Mouse (Mus musculus) liver (tissue): ENCODE measurements around the gene Otud3.
"Not testable (repeated sequence)": the region's sequence is repeated elsewhere in the genome, so short reads cannot be mapped to it uniquely, and the experiment has no call there.

Experiments used
- DNase-seq: peaks from one replicate; pipeline ENCODE4 v3.0.0-alpha.2; 2020; ENCODE audit warnings: mixed read lengths

The Otud3 gene

DNA sequence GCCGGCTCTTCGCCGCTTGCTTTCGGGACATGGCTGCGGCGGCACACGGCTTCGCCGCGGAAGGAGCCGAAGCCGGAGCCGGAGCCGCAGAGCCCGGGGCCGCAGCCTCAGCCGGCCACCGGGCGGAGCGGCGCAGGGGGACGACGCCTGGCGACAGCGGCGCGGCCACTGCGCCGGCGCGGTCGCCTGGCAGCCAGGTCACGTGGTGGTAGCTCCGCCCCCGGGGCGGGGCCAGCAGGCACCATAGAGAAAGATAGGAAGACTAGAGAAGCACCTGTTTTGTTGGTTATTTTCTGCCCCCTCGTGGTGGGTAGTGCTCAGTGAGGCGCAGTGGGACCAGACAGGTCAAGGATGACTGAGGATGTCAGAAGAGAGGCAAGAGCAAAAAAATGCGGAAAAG lies at the start of gene Otud3:
Gene Otud3 (minus strand): TSS at position 149 of the 400 bp plus-strand sequence.
- DNase-seq = peak; percentile 96

DNA sequence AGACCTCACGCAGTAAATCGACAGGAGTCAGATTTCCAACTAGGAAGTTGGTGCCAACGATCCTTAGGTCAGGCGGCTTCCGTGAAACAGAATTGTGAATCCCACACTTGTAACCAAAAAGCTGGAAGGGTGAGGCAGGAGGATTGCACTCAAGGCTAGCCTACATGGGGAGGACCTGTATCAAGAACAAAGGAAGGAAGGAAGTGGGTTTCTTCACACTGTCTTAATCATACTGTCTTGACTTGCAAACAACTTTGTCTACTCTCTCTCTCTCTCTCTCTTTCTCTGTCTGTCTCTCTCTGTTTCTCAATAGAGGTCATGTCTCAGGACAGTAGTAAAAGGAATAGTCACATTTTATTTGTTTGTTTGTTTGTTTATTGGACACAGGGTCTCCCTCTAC lies 49.0 kb upstream of the Otud3 start:
- DNase-seq = no peak

DNA sequence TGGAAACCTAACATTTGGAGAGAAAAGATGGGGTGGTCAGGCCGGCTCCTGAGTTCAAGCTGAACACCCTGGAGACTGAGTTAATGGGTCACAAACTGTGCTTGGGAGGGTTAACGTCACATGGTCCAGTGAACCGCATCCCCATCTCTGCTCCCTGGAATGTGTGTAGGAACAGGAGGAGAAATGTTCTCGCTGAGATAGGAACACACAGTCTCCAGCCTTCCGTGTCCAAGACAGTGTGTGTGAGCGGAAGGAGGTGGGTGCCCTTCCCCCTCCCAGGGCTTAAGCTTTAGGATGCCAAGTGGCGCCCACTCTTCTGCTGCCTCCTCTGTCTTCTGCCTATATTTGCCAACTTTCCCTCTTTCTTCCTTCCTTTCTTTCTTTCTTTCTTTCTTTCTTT lies 46.2 kb upstream of the Otud3 start:
- DNase-seq = no peak

DNA sequence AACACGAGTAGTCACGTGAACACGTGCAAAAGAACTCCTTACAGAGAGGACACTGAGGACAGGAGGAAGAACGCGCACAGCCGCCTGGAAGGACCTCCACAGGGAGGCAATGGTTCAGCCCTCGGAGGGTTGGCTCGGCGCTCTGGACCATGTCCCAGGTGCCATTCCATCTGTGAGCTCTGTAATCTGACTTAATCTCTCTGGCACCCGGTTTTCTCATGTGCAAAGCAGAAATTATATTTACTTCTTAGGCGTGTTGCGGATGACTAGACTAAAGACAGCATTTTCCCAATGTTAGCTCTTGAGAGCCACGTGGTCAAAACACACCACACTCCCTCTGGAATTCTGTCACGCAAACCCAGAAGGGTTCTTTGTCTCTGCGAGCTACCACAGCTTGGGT lies 45.4 kb upstream of the Otud3 start:
- no peak for DNase-seq

DNA sequence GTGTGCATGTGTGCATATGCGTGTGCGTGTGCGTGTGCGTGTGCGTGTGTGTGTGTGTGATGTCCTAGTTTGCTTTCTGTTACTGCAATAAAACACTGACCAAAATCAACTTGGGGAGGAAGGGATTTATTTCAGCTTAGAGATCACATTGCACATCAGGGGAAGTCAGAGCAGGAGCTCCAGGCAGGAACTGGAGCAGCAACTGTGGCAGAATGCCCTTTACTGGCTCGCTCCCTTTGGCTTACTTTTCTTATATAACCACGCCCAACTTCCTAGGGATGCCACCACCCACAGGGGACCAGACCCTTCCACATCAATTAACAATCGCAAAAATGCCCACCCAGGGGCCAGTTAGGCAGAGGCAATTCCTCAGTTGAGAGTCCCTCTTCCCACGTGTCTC lies 44.9 kb upstream of the Otud3 start:
- no peak for DNase-seq

DNA sequence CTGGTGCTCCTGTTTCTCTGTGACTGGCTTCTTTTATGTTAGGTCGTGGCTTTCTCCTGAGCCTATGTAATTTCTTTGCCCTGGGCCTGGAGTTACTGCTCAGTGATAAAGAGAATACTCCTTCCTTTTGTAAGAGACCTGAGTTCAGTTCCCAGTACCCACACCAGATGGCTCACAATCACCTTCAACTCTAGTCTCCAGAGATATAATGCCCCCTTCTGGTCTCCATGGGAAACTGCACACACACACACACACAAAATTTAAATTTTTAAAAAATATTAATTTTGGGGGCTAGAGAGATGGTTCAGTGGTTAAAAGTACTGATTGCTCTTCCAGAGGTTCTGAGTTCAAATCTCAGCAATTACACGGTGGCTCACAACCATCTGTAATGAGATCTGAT lies 34.5 kb upstream of the Otud3 start:
- no peak for DNase-seq

DNA sequence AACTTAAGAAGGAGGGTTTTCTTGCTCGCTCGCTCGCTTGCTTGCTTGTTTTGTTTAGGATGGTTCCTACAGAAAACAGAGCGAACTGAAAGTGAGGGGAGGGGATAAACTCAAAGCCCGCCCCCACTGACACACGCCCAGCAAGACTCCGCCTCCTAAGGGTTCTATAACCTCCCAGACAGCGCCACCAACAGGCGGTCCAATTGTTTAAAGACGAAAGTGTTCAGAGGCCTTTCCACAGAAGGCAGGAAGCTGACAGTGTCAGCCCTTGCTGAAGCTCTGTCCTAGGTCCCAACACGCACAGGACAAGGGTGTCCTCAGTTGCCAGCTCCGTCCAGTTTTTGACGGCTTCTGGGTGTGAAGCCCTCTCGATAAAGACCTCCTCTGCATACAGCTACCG lies 30.0 kb upstream of the Otud3 start:
- DNase-seq = peak; percentile 83

DNA sequence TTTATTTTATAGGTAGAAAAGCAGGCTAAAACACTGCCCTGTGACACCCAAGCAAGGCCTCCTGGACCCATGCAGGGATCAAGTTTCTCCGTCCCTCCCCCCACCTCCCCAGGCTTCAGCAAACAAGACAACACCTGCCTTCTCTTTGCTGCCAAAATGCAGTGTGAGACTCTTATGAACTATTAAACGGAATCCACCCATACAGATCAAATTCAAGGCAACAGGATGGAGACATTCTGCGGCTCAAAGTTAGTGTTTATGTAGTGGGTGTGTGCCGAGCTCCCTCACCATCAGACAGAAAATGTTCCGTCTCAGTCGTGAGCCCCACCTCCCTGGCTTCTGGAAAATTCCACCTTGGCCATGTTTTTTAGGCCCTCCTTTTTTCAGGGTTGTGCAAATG lies 28.2 kb upstream of the Otud3 start:
- no peak for DNase-seq

DNA sequence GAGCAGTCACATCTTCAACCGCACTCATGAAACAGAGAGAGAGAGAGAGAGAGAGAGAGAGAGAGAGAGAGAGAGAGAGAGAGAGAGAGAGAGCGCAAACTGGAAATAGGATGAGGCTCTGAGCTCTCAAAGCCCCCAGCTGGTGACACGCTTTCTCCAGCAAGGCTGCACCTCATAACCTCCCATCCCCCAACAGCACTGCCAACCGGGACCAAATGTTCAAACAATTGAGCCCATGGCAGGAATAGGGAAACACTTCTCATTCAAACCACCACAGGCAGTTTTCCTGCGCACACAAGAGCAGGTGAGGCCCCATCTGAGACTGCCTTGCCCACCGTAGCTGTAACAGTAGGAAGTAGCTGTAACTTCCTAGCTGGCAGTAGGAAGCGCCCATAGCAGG lies 27.7 kb upstream of the Otud3 start:
- DNase-seq = no peak

DNA sequence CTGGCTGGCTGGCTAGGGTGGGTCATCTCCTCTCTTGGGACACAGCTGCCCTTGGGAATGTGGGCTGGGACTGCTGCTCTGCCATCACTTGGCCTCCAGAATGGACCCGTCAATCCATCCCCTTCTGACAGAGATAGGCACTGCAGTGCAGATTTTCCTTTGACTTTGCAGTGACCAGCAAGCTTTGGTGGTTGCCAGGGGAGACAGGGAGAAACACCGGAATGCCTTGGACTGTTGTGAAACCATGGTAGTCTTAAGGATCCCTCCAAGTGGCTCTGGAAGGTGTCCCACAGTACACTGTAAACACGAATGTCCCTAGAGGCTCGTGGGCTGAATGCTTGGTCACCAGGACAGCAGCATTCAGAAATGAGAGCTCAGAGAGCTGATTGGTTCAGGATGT lies 25.7 kb upstream of the Otud3 start:
- DNase-seq = no peak

DNA sequence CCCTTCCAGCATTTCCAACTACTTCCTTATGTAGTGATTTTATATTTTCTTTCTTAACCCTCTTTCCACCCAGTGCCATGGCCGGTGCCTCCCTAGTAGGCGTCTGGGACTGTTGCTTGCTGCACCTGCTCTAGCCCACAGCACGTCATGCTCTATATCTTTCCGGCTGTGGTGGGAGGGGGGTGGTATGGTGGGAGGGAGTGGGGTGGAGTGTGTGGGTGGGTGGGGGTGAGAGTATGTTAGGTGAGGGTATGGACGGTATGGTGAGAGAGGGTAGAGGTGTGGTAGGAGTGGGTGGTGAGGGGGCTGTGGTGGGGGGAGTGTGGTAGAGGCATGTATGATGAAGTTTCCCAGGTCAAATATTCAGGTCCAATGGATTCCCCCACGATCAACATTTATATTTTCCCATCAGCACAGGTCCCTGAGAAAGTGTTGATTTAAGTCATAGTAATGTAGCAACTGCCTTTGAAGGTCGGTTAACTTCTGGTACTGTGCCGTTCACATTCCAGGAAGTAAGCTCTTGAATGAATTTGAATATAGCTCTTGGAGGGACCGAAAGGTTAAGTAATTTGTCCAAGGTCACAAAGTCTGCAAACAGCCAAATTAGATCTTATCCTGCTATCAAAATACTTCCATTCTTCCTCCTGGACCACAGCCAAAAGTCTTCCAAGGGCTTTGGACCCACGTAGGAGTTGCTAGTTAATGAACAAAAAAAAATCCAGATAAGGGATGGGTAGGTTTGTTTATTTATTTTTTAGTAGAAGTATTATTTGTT lies 24.9 kb upstream of the Otud3 start:
- DNase-seq = no peak

DNA sequence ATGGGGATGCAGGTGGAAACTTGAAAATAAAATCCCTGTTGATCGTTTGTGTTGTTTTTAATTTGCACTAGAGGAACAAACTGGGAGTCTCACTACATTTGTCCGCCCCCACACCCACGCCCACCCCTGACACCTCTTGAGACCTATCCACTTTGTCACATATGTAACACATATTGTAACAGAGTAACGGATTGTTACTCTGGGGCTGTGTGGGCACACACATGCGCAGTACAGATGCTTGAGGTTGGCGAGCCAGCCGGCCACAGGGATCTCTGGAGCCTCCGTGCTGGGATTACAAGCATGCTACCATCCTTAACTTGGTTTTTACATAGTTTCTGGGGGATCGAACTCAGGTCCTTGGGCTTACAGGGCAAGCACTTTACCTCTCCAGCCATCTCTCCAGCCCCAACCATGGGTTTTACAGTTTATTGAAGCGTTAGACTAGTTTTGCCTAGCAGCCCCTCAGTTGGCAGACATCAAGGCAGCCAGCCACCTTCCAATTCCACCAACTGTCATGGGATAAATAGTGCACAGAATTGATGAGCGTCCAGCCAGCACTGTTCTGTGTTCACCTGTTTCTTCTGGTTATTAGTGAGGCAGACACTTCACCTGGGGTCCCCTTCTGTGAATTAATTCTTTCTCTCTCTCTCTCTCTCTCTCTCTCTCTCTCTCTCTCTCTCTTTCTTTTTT lies 20.9 kb upstream of the Otud3 start:
- no peak for DNase-seq

DNA sequence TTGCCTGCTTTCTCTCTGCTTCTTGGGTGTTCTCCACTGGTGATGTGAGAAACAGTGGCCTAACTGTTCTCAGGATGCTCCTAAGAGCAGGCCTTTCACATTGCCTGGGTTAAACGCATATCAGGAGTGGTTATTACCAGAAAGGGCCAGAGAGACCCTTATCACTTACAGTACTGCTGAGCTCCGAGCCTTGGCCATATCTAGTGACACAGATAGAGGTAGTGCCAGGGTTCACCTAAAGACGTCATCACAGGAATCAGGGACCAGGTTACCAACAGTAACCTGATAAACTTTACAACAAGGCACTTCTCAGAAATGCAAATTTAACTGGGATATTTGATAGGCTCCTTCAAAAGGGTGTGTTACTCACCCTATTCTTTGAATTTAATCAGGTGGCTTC lies 20.1 kb upstream of the Otud3 start:
- no peak for DNase-seq

DNA sequence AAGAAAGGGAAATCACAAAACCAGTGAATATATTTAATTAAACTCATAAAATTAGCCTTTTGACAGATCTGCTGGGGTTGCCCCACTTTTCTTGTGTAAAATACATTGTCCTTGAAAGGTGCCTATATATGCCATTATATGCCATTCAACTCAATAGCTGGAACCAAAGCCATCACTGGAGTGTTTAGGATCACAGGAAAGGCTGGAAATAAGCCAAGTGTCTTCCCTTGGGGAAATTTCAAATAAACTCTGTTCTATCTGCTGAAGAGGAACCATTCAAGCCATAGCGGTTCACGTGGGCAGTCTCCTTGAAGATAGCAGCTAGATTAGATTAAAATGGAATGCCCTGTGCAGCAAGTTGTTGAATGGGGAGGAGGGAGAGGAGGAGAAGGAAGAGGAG lies 11.8 kb upstream of the Otud3 start:
- no peak for DNase-seq

DNA sequence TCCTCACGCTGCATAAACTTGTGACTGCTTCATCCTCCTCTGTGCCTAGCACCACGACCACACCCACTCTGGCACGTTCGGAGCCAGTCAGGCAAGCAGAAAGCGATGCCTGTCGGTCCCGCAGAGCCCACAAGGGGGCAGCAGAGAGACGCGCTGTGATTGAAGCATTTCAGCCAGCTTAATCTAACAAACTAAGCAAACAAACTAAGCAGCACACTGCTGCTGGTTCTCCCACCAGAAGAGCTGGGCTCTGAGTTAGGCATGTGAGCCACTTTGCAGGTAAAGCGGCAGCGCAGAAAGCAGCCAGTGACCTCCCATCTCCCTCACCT lies 8.3 kb upstream of the Otud3 start:
- peak; percentile 89 for DNase-seq

DNA sequence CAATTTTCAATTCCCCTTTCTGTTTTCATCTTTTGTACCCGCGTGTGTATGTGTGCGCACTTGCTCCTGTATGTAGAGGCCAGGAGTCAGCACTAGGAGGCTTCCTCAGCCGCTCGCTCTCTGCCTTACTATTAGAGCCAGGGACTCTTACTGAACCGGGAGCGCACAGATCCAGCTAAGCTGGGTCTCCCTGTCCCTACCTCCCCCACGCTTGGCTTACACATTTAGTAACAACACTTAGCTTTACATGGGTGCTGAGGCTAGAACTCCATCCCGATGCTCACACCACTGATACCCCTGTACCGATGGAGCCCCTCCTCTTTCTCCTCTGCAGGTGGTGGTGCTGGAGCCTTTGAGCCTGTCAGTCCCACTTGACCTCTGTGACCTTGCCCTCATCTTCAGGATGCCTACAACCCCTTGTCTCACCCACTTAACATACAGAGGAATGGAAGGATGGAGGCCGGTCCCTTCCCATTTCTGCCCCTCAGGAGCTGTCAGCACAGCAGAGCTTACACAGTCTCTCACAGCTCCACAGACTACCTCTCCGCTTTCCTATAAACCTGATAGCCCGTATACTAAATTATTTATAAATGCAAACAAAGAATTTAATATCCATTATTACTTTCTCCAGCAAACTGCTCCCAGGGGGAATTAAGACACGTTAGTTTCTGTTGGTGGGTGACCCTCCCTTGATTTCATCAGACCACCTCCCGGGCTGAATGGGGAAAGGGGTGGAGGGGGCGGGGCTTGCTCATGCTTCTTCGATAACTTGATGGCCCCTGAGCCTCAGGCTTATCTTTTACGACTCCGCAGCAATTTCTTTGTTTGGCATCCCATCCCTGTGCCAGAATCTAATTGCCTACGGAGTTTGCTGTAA lies 7.7 kb upstream of the Otud3 start:
- DNase-seq = no peak

DNA sequence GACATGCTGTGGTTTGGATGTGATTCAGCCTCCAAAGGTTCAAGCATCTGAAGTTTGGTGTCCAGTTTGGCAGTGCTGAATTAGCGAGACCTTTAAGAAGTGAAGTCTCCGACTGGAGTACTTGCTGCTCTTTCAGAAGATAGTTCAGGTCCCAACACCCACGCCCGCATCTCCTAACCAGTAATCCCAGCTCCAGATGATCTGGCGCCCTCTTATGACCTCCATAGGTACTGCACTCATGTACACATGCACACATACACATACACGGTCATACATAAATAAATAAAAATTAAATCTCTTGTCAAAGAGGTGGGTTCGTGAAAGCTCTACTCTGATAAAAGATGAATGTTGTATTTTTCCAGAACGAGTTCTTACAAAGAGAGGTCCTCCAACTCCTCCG lies 3.5 kb upstream of the Otud3 start:
- DNase-seq = no peak

DNA sequence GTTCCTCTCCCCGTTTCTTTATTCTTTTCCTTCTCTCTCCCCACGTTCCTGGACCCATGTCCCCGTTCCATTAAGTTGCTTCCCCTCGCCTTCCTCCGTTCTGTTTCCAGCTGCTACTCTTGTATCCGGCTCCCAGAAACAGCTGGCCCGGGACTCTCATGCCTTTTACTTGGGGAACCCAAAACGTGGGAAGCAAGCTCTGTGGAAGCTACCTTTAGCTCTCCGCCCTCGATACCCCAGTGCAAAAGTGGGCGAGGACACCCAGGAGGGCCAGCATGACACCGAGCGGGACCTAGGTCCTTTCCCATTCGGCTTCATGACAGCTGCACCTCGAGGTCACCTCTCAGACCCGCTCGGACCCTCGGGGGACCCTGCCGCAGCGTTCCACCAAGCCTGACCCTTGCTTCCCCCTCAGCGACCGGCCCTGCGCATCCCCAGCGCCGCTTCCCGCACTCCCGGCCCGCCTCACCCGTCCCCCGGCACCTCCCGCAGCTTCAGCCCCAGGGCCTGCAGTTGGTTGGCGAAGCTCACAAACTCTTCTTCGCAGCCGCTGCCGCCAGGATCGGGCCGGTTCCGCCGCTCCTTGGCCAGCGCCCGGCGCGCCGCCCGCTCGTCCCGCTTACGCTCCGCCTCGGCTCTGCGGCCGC lies 481 bp downstream of the Otud3 start:
- DNase-seq = peak; percentile 40

DNA sequence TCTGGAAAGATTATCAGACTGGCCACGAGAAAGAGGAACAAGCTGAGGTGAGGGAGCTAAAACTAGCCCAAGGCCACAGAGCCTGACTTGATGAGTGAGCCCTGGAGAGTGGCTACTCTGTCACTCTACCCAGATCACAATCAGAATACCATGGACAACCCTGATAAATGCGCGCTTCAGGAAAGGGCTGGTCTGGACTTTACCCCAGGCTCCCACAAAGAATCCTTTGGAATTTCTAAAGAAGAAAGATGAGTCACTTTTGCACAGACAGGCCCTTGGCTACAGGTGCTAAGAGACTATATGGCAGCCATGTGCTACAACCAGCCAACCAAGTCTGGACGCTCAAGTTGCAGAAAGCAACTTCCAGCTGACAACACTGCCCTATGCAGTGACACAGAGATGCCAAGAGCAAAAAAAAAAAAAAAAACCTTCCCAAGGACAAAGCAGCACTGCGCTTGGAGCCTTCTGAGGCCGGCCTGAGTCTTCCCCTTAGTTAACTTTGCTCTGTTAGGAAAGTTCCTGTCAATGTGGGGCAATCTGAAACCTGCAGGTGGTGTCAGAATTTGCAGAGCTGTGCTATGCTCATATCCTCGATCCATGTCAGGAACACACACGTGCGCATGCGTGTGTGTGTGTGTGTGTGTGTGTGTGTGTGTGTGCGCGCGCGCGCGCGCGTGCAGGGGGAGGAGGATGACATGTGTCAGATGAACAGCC lies 8.0 kb downstream of the Otud3 start:
- no peak for DNase-seq

DNA sequence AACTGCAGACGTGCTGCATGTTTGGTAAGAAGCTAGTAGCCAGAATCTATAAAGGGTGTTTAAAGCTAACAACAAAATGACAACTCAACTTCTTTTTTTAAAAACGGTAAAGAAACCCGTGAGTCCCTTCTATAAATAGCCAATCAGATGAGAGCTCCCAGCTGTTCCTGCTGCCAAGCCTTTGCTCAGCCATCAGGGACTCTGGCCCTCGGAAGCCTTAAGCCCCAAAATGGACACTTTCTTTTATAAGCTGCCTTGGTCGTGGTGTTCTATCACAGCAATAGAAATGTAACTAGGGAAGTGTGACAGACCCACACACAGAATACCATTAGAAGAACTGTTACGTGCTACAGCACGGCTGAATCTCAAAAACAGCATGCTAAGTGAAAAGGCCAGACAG lies 14.4 kb downstream of the Otud3 start:
- DNase-seq = no peak

DNA sequence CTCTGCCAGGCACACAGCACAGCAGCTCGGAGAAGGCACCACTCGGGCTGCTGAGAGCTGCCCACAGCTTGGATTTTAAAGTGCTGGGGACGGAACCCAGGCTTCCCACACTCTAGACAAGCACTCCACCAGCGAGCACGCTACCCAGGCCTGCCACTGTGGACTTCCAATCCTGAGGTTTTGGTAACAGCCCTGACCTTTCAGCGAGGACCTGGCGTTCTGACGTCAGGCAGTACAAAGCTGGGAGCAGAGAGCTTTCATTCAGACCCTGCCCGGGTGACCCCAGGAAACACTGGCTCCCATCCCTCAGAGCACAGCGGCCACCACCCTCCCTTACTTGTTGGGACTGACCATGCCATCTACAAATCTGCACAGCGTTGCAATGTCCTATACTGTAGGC lies 20.0 kb downstream of the Otud3 start:
- DNase-seq = not testable (repeated sequence)

DNA sequence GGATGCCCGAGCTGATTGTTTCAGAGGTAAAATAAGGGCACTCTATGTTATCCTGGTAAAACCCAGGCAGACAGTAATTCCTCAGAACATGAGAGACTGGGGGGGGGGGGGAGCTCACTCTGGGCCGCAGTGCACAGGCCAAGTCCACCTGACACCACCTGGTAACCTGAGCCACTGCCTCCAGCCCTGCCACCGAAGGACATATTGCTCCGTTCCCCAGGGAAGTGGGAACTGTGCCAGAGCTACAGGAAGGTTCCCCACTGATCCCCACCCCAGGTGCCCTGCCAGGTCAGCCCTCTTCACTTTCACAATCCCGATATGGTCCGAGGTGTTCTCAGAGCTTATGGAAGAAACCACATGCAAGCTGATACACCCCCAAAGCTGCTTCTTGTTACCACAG lies 21.1 kb downstream of the Otud3 start:
- DNase-seq = no peak

DNA sequence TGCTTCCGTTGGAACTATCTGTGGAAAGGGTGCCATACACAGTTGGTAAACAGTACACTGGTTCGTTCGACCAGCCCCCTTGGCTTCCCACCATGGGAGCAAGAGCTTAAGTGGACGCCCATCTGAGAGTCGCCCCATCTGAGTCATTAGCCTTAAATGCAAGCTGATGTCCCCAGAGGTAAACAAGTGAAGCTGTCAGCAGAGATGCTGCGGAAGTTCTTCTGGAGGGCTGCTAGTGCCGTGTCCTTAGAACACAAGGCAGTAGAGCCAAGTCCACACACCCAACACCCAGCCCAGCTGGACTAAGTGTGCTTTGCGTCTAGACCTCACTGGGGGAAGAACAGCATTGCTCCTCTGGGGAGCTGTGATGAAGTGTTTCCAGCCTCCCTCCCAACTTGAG lies 24.1 kb downstream of the Otud3 start:
- DNase-seq = no peak
